Mouse (Mus musculus): Measurements from ENCODE around the gene Pnmal2.

Gene Pnmal2

GRCm38 (mm10) chr7:16987541-16988149, 43.2 kb downstream of the Pnmal2 start:
- DNase-seq: no peak

GRCm38 (mm10) chr7:16988405-16988804, 43.9 kb downstream of the Pnmal2 start:
- peak; percentile 77 for DNase-seq

GRCm38 (mm10) chr7:16990006-16990744, 45.7 kb downstream of the Pnmal2 start:
- DNase-seq: peak; percentile 32

- peak; percentile 49 for DNase-seq
Observed at GRCm38 (mm10) chr7:16991681-16992450, 47.4 kb downstream of the Pnmal2 start.

- no peak for DNase-seq
Observed at GRCm38 (mm10) chr7:16992451-16992807, 47.9 kb downstream of the Pnmal2 start, which contains the start of gene Ccdc8. Gene Ccdc8, plus strand, starts transcription at chr7:16992708.

GRCm38 (mm10) chr7:16993651-16994399, 49.3 kb downstream of the Pnmal2 start:
- peak; percentile 92 for DNase-seq

GRCm38 (mm10) chr7:16994400-16994799, 49.9 kb downstream of the Pnmal2 start:
- DNase-seq: peak; percentile 35

GRCm38 (mm10) chr7:16995345-16995744, 50.9 kb downstream of the Pnmal2 start:
- no peak for DNase-seq

Data from kidney, postnatal 10 days (tissue).